ENCODE assay signal across 9 mouse cellular contexts in the genomic region with DNA sequence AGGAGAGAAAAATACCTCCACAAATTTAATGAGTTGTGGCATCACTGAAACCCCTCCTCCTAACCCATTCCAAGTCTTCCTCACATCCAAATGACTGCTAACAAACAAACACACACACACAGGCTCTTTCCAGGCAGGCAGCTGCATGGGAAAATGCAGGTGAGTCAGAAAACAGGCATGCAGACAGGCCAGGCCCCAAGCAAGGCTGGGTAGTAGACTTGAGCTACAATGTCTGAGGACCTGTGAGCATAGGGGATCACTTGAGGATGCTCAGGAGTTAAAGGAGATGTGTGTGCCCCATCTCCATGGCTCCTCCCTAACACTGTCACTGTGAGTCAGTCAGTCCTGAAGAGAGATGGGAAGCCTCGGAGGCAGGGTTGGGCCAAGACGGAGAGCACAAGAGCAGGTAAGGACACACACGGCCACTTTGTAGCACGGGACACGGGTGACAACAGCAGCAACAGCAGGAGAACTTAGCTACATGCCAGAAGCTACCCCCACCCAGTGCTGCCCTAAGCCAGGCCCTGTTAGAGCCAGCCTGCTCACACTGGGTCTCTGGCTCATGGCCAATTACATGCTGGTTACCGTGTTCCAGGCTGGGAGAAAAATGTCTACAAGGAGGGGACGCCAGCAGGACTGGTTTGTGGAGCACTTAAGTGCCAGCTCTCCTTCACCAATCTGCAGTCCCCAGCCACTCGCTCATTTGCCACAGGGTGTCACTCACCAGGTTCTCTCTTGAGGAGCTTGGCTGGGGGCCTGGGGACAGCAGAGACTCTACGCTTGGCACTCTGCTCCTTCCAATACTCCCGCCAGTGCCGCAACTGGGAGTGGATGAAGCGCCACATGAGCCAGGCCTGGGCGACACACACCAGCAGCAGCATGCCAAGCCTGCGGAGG. TPM values are rescaled to one million over a fixed set of nuclear protein-coding genes. Genes with fewer than 3 reads are reported as not detected.
A peak's percentile ranks its signal among the peaks of the same experiment; 100 is the strongest.
DNase-seq lines count a peak whose midpoint lies in the region; ATAC-seq lines count a peak whose summit lies in the region.
"Had no signal": no experiment of that assay in that cellular context is flagged by ENCODE, and none has a peak within 500 bp of the region (broad histone marks: within the 10 kb centered on the region; RNA-seq: fewer than 3 reads in every experiment).

No protein-coding gene starts in this region.

- no peak for ATAC-seq in activated CD4-positive, CD25-positive, alpha-beta regulatory T cell, adult 4 months
- no peak for ATAC-seq in megakaryocyte, adult 5-6 weeks (ENCODE audit: poor library complexity, severe bottlenecking)

- peak; percentile 15 for DNase-seq in kidney, postnatal 14 days
- DNase-seq in kidney, postnatal 4 days = no peak
- DNase-seq in cerebellum, adult 18-20 months = peak; percentile 54 to 58
- DNase-seq in heart, adult 9 months (ENCODE audit: low spot score in 2 of 2) = peak; percentile 30 to 44
- peak; percentile 38 to 62 for DNase-seq in lung, postnatal 4 days
- no peak for DNase-seq in spleen, postnatal 14 days (ENCODE audit: low spot score in 2 of 2)

RNA-seq across cellular contexts. Expression of gene Efhc1, which starts 51.1 kb away (rescaled TPM):
- 1 to 10 TPM in 1 of 2 experiments, under 1 TPM in 1; 0.65 to 1.3 TPM for polyA plus RNA-seq in activated CD4-positive, CD25-positive, alpha-beta regulatory T cell, adult 4 months (2017; shearing (Covaris generic))
- 0.21 and 0.85 TPM in 2 replicates for total RNA-seq in megakaryocyte, adult 5-6 weeks (2015)
- total RNA-seq in megakaryocyte, adult 5-6 weeks (2017) = not detected in 2 replicates
- total RNA-seq: MEL had no signal

Comparison
In these comparisons a context has a peak if more than half of its experiments do, and no peak if none do; other contexts are left out.
1. DNase-seq: peak in kidney, postnatal 14 days (single experiment), cerebellum, adult 18-20 months (2 of 2), heart, adult 9 months (2 of 2) and lung, postnatal 4 days (2 of 2); none in kidney, postnatal 4 days (0 of 2) and spleen, postnatal 14 days (0 of 2).